29 mouse cellular contexts compared by ENCODE assay signal in the genomic region with DNA sequence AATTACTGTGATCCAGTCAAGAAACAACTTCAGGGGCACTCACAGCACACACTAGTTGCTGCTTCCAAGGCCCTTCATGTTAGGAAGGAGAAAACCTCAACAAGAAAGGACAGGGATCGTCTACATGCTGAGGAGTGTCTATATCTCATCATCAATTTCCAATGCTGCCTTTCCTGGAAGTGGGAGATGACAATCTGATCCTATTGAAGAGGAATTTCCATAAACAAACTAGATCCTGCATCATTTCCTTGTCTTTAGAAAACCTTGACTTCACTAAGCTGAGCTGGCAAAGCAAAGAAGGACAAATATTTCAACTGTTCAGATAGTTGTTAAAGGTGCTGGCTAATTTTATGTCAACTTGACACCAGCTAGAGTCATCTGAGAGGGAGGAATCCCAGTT.
"Had no signal": no experiment of that assay in that cellular context is flagged by ENCODE, and none has a peak within 500 bp of the region (broad histone marks: within the 10 kb centered on the region; RNA-seq: fewer than 3 reads in every experiment).

No protein-coding gene starts in this region.

- H3K36me3 ChIP-seq: limb, embryonic 10.5 days; limb, embryonic 12.5 days; limb, embryonic 13.5 days; limb, embryonic 15.5 days; liver, embryonic 12.5 days; liver, embryonic 13.5 days; liver, embryonic 15.5 days; lung, embryonic 15.5 days; midbrain, embryonic 10.5 days; midbrain, embryonic 12.5 days; midbrain, embryonic 13.5 days; midbrain, embryonic 15.5 days; neural tube, embryonic 12.5 days had no signal

- ATAC-seq: liver, embryonic 12.5 days; liver, postnatal 0 days; midbrain, embryonic 13.5 days; midbrain, embryonic 15.5 days; midbrain, embryonic 16.5 days had no signal

- H3K4me3 ChIP-seq: left cerebral cortex, adult 2 months; limb, embryonic 10.5 days; limb, embryonic 12.5 days; limb, embryonic 13.5 days; limb, embryonic 15.5 days; liver, embryonic 12.5 days; liver, embryonic 13.5 days; liver, embryonic 15.5 days; lung, embryonic 15.5 days; megakaryocyte, embryonic 14.5 days; midbrain, embryonic 10.5 days; midbrain, embryonic 12.5 days; midbrain, embryonic 13.5 days; midbrain, embryonic 15.5 days; myocyte; neural tube, embryonic 12.5 days had no signal

- H3K27ac ChIP-seq: left cerebral cortex, adult 2 months; limb, embryonic 10.5 days; limb, embryonic 12.5 days; limb, embryonic 13.5 days; limb, embryonic 15.5 days; liver, embryonic 12.5 days; liver, embryonic 13.5 days; liver, embryonic 14.5 days; liver, embryonic 15.5 days; lung, embryonic 15.5 days; macrophage; midbrain, embryonic 10.5 days; midbrain, embryonic 12.5 days; midbrain, embryonic 13.5 days; midbrain, embryonic 15.5 days; neural tube, embryonic 12.5 days had no signal

- H3K27me3 ChIP-seq: limb, embryonic 12.5 days; limb, embryonic 13.5 days; limb, embryonic 15.5 days; liver, embryonic 13.5 days; liver, embryonic 15.5 days; lung, embryonic 15.5 days; megakaryocyte, embryonic 14.5 days; midbrain, embryonic 12.5 days; midbrain, embryonic 13.5 days; midbrain, embryonic 15.5 days; neural tube, embryonic 12.5 days had no signal

- DNase-seq: layer of hippocampus, postnatal 36 days; left cerebral cortex, postnatal 4 days; liver; liver, embryonic 13.5 days; liver, postnatal 0 days; lung, embryonic 14.5 days; lung, postnatal 10 days; lung, postnatal 4 days; midbrain, embryonic 14.5 days had no signal

- H3K4me2 ChIP-seq: limb, embryonic 12.5 days; limb, embryonic 13.5 days; limb, embryonic 15.5 days; liver, embryonic 11.5 days; liver, embryonic 12.5 days; liver, embryonic 13.5 days; liver, embryonic 15.5 days; lung, embryonic 14.5 days; lung, embryonic 15.5 days; midbrain, embryonic 11.5 days; midbrain, embryonic 12.5 days; midbrain, embryonic 13.5 days; midbrain, embryonic 15.5 days; neural tube, embryonic 12.5 days had no signal

- H3K9ac ChIP-seq: limb, embryonic 12.5 days; limb, embryonic 13.5 days; limb, embryonic 15.5 days; liver, embryonic 12.5 days; liver, embryonic 13.5 days; liver, embryonic 14.5 days; liver, embryonic 15.5 days; liver, postnatal 0 days; lung, embryonic 14.5 days; lung, embryonic 15.5 days; midbrain, embryonic 12.5 days; midbrain, embryonic 13.5 days; midbrain, embryonic 15.5 days; neural tube, embryonic 12.5 days had no signal

- H3K4me1 ChIP-seq: limb, embryonic 10.5 days; limb, embryonic 12.5 days; limb, embryonic 13.5 days; limb, embryonic 15.5 days; liver, embryonic 12.5 days; liver, embryonic 13.5 days; liver, embryonic 15.5 days; midbrain, embryonic 10.5 days; midbrain, embryonic 12.5 days; midbrain, embryonic 13.5 days; midbrain, embryonic 15.5 days; neural tube, embryonic 12.5 days had no signal

- H3K9me3 ChIP-seq: limb, embryonic 10.5 days; limb, embryonic 12.5 days; limb, embryonic 13.5 days; limb, embryonic 15.5 days; liver, embryonic 12.5 days; liver, embryonic 13.5 days; liver, embryonic 15.5 days; lung, embryonic 15.5 days; megakaryocyte, embryonic 14.5 days; midbrain, embryonic 10.5 days; midbrain, embryonic 12.5 days; midbrain, embryonic 13.5 days; midbrain, embryonic 15.5 days; neural tube, embryonic 12.5 days had no signal
